Mouse (Mus musculus): ENCODE measurements around the gene Serpinb1c. TPM values are rescaled to one million over a fixed set of nuclear protein-coding genes. Genes with fewer than 3 reads are reported as not detected.

Serpinb1c gene
- polyA plus RNA-seq, 1 experiment from 2014 or later, result not detected

DNA sequence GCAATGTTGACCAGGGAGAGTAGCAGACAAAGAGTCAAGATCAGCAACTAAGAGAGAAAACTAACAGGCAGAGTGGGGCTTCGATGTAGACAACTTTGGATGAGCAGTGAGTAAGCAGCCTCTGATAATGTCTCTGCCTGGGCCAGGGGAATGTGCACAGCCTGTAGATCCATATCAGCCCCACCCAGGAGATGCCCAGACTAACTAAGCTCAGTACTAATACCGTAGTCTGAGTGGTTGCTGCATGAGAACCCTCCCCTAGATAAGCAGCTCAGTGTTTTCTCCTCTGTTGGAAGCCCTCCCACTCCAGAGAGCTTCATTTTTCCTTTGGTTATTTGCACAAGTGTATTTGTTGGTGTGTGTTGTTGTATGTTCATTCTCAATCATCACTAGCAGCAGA, 28.6 kb upstream of the Serpinb1c start:
- no peak overlapping the region for H3K4me2 ChIP-seq (ENCODE audit: low read length)
- no peaks in the 10 kb centered on the region for H3K9me3 ChIP-seq (replicated peaks; ENCODE audit: low read length)
- H3K4me3 ChIP-seq (replicated peaks; ENCODE audit: low read depth, low read length), result no peak overlapping the region
- no peak for ATAC-seq (replicated peaks; ENCODE audit: low FRiP score, low read depth)
- peak overlapping the region; percentile 47; the same call in 1 of the 2 replicates for H3K27ac ChIP-seq
- no peaks in the 10 kb centered on the region; the same call in 1 of the 2 replicates for H3K4me1 ChIP-seq (replicated peaks; ENCODE audit: insufficient read depth, low read length)
- H3K9ac ChIP-seq (ENCODE audit: low read depth, low read length), result no peak overlapping the region
- no peak for DNase-seq (ENCODE audit: low spot score)
- no peak for TF ChIP-seq CTCF (IDR thresholded peaks at IDR 0.05; ENCODE audit: low read depth)
- no peaks in the 10 kb centered on the region for H3K27me3 ChIP-seq (ENCODE audit: insufficient read depth, low read length)
- 73% methylated on average over 2 of the region's 2 CpGs for WGBS
- H3K36me3 ChIP-seq (ENCODE audit: insufficient read depth, low read length), result no peaks in the 10 kb centered on the region

DNA sequence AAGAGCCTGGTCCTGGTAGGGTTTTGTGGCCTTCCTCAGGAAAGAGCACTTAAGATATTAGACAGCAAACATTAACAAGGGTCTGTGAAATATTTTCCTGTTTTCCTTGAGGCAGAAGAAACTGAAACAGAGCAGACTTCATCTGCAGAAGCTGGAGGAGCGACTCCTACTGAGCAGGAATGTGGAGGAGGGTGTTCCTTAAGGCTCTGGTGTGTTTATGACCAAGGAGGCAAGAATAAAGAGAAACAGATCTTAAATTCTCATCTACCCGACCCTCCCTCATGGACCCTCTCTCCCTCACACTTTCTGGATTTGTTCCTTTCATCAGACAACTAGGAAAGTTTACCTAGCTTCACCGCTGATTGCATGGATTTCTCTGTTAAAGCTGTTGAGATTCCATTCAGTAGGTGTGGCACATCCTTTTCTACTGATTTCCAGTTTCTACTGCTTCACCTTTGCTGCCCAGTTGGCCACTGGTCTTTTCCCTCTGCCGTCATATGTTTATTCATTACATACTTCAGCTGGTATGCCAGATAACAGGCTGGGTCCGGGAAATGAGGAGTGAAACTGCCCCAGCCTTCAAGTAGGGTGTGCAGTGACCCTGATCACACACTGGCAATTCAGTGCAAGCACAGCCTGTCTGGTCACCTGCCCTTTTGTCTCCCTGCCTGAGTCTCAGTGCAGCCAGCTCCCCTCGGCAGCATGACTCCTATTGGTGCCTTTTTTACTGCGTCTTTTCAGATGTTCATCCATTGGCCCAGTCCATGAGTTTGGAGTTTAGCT, 26.8 kb upstream of the Serpinb1c start:
- 17% methylated on average over 7 of the region's 7 CpGs for WGBS

DNA sequence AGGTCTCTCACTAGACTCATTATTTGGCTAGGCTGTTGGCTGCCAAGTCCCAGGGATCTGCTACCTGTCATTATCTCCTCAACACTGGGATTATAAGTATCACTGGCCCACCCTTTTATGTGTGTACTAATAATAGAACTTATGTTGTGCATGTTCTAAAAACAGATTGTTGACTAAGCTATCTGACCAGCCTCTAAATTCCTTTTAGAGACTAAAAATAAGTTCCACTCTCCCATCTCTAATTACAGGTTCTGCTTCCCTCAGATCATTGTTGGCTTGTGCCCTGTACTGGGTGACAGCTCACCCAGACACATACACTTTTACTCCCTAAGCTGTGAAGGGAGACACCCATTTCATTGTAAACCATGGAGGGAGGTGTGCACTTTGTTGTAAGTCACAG, 24.6 kb upstream of the Serpinb1c start:
- H3K4me1 ChIP-seq (replicated peaks; ENCODE audit: insufficient read depth, low read length), result no peaks in the 10 kb centered on the region; the same call in 1 of the 2 replicates
- DNase-seq (ENCODE audit: low spot score) (no peak), ATAC-seq (replicated peaks; ENCODE audit: low FRiP score, low read depth) (no peak)
- H3K27me3 ChIP-seq (ENCODE audit: insufficient read depth, low read length), result no peaks in the 10 kb centered on the region
- H3K4me3 ChIP-seq (replicated peaks; ENCODE audit: low read depth, low read length), result no peak overlapping the region
- H3K9me3 ChIP-seq (replicated peaks; ENCODE audit: low read length), result no peaks in the 10 kb centered on the region
- no peak for TF ChIP-seq CTCF (IDR thresholded peaks at IDR 0.05; ENCODE audit: low read depth)
- no peak overlapping the region for H3K27ac ChIP-seq
- no peak overlapping the region for H3K4me2 ChIP-seq (ENCODE audit: low read length)
- H3K36me3 ChIP-seq (ENCODE audit: insufficient read depth, low read length), result no peaks in the 10 kb centered on the region
- H3K9ac ChIP-seq (ENCODE audit: low read depth, low read length), result no peak overlapping the region

More for the DNA sequence above, 26.8 kb upstream of the Serpinb1c start:
- 0 out of 2 replicates have a peak overlapping the region, but pooled peaks have one; percentile 0 for H3K4me2 ChIP-seq (ENCODE audit: low read length)
- ATAC-seq (replicated peaks; ENCODE audit: low FRiP score, low read depth), result peak; percentile 97
- no peak overlapping the region for H3K4me3 ChIP-seq (replicated peaks; ENCODE audit: low read depth, low read length)
- no peak overlapping the region for H3K9ac ChIP-seq (ENCODE audit: low read depth, low read length)
- H3K27me3 ChIP-seq (ENCODE audit: insufficient read depth, low read length), result no peaks in the 10 kb centered on the region
- DNase-seq (ENCODE audit: low spot score), result peak; percentile 74
- no peaks in the 10 kb centered on the region for H3K36me3 ChIP-seq (ENCODE audit: insufficient read depth, low read length)
- peak overlapping the region; percentile 58 for H3K27ac ChIP-seq
- peak; percentile 26; the same call in 1 of the 2 replicates for TF ChIP-seq CTCF (IDR thresholded peaks at IDR 0.05; ENCODE audit: low read depth)
- no peaks in the 10 kb centered on the region for H3K9me3 ChIP-seq (replicated peaks; ENCODE audit: low read length)
- no peaks in the 10 kb centered on the region; the same call in 1 of the 2 replicates for H3K4me1 ChIP-seq (replicated peaks; ENCODE audit: insufficient read depth, low read length)

DNA sequence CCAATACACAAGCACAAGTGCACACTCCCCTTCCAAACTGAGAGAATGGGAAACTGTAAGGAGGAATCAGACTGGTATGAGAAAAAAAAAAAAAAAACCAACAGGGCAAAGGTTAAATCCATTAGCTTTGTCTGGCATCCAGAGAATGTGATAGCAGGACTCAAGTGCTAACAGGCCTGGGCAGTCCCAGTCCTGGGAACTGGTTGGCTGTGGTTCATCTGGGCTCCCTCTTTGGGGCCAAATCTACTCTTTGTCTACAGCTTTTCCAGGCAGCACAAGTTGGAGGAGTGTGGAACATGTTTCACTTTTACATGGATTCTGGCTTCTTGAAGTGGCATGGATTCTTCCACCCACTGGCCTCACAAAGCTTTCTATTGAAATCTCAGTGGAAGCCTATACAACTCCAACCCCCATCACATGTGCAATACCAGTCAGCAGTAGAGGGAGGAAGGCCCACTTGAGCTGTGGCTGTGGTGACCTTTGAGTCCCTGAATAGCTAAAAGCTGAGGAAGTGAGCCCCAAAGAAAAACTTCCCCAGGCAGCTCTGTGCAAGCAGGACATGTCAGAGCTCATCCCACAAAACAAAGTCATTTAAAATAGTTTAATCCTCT, 14.9 kb upstream of the Serpinb1c start:
- H3K4me3 ChIP-seq (replicated peaks; ENCODE audit: low read depth, low read length), result no peak overlapping the region
- 0 out of 2 replicates have a peak overlapping the region, but pooled peaks have one; percentile 2 for H3K27ac ChIP-seq
- no peak for TF ChIP-seq CTCF (IDR thresholded peaks at IDR 0.05; ENCODE audit: low read depth)
- no peak for ATAC-seq (replicated peaks; ENCODE audit: low FRiP score, low read depth)
- H3K27me3 ChIP-seq (ENCODE audit: insufficient read depth, low read length), result no peaks in the 10 kb centered on the region
- no peak overlapping the region for H3K4me2 ChIP-seq (ENCODE audit: low read length)
- DNase-seq (ENCODE audit: low spot score), result no peak
- no peaks in the 10 kb centered on the region for H3K36me3 ChIP-seq (ENCODE audit: insufficient read depth, low read length)
- H3K4me1 ChIP-seq (replicated peaks; ENCODE audit: insufficient read depth, low read length), result no peaks in the 10 kb centered on the region
- H3K9ac ChIP-seq (ENCODE audit: low read depth, low read length), result no peak overlapping the region
- no peaks in the 10 kb centered on the region for H3K9me3 ChIP-seq (replicated peaks; ENCODE audit: low read length)

DNA sequence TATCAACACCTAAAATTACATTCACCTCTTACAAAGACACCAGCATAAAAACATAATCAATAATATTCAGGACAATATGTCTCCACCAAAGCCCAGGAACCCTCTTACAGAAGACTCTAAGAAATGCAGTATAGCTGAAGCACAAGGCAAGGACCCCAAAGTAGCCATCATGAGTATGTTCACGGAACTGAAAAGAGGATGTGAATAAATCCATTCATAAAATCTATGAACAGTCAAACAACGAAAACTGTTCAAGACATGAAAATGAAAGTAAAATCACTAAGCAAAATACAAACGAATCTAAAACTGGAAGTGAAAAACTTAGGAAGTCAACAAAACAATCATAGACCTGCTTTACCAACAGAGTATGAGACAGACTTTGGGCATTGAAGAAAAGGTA, 10.2 kb upstream of the Serpinb1c start:
- Histone ChIP-seq H3K36me3 (ENCODE audit: insufficient read depth, low read length) (no peaks in the 10 kb centered on the region), H3K9ac (ENCODE audit: low read depth, low read length) (no peak overlapping the region), H3K27me3 (ENCODE audit: insufficient read depth, low read length) (no peaks in the 10 kb centered on the region), H3K4me3 (replicated peaks; ENCODE audit: low read depth, low read length) (no peak overlapping the region), H3K4me1 (replicated peaks; ENCODE audit: insufficient read depth, low read length) (no peaks in the 10 kb centered on the region), H3K9me3 (replicated peaks; ENCODE audit: low read length) (no peaks in the 10 kb centered on the region), H3K27ac (no peak overlapping the region), H3K4me2 (ENCODE audit: low read length) (no peak overlapping the region)
- 81% methylated on average over 3 of the region's 3 CpGs for WGBS
- no peak for DNase-seq (ENCODE audit: low spot score)
- no peak for TF ChIP-seq CTCF (IDR thresholded peaks at IDR 0.05; ENCODE audit: low read depth)
- no peak for ATAC-seq (replicated peaks; ENCODE audit: low FRiP score, low read depth)

DNA sequence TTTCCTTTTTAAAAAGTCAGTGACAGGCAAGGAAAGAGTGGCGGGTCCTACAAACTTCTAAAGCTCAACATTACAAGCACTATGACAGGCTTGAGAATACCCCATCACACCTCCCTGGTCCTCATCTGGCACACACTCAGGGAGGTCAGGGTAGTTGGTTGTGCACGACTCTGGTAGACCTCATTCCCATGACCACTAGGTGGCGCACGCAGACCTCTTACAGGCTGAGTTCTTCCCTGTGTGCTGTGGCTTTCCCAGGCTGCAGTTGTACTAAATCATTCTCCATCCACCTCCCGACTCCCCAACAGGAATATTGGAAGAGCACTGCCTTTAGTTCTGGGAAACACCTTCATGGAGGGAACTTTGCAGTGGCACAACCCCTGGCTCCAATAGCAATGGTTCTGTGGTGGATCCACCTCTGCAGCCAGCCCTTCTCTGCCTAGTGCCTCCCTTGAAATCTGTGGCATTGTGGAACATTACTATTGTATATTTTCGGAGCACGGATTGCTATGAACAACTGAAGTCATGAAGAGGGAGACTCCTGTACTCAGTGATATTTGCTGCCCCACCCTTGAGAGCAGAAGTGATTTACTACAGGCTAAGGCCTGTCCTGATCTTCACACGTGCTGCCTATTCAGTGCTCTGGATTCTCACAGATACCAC, 5.3 kb upstream of the Serpinb1c start:
- no peak overlapping the region for H3K27ac ChIP-seq
- no peaks in the 10 kb centered on the region for H3K27me3 ChIP-seq (ENCODE audit: insufficient read depth, low read length)
- no peaks in the 10 kb centered on the region for H3K9me3 ChIP-seq (replicated peaks; ENCODE audit: low read length)
- TF ChIP-seq CTCF (IDR thresholded peaks at IDR 0.05; ENCODE audit: low read depth), result peak; percentile 99
- DNase-seq (ENCODE audit: low spot score), result peak; percentile 96
- H3K9ac ChIP-seq (ENCODE audit: low read depth, low read length), result no peak overlapping the region
- WGBS, result 30% methylated on average over 8 of the region's 8 CpGs
- ATAC-seq (replicated peaks; ENCODE audit: low FRiP score, low read depth), result peak; percentile 90
- no peaks in the 10 kb centered on the region for H3K36me3 ChIP-seq (ENCODE audit: insufficient read depth, low read length)
- no peaks in the 10 kb centered on the region for H3K4me1 ChIP-seq (replicated peaks; ENCODE audit: insufficient read depth, low read length)
- no peak overlapping the region for H3K4me2 ChIP-seq (ENCODE audit: low read length)
- H3K4me3 ChIP-seq (replicated peaks; ENCODE audit: low read depth, low read length), result no peak overlapping the region
